Mouse (Mus musculus): ENCODE measurements at regions not wholly inside any gene's neighbourhood (a gene's known extent, or its start where the extent isn't known, plus 50 kb on each side); places are given as distances from the start of the nearest gene placed in this dataset.

GRCm38 (mm10) chr5:12219424-12220107 is 163.6 kb upstream of the Sema3d start:
- no peak overlapping the region for H3K4me2 ChIP-seq (replicated peaks; ENCODE audit: low read depth, low read length, severe bottlenecking)
- H3K9ac ChIP-seq (ENCODE audit: low read depth, low read length, severe bottlenecking), result no peak overlapping the region
- H3K4me3 ChIP-seq (replicated peaks; ENCODE audit: low read length), result no peak overlapping the region
- TF ChIP-seq POLR2A (IDR thresholded peaks at IDR 0.05; ENCODE audit: borderline replicate concordance, extremely low read depth, insufficient read depth, insufficient read length), result no peak
- no peaks in the 10 kb centered on the region for H3K36me3 ChIP-seq (ENCODE audit: control insufficient read depth, insufficient read depth, low read length)
- H3K27me3 ChIP-seq (ENCODE audit: control insufficient read depth, insufficient read depth, low read length), result no peaks in the 10 kb centered on the region
- 85% methylated on average over 2 of the region's 2 CpGs for WGBS
- H3K4me1 ChIP-seq (ENCODE audit: control insufficient read depth, insufficient read depth, low read length), result no peaks in the 10 kb centered on the region
- no peaks in the 10 kb centered on the region for H3K9me3 ChIP-seq (ENCODE audit: control insufficient read depth, low read length)
- no peak for ATAC-seq (ENCODE audit: low FRiP score, low read depth)
- no peak overlapping the region for H3K27ac ChIP-seq (replicated peaks; ENCODE audit: low read depth, low read length)
- DNase-seq (ENCODE audit: low spot score), result no peak

DNA sequence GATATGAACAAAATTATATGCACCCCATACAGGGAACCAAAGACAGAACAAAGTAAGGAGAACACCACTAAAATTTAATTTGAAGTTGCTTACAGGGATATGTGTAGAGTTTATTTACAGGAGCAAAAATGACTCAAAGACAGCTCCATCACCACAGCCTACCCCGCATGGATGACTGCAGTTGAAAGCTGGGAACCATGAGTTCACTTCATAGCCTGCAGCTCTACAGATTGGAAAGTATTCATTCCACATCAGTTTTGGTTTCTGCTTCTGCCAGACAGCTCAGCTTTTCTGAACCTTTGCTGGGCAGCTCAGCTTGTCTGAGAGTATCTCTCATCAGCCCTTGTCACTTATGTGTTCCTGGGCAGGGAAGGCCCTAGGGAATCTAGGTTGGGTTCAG is 160.6 kb upstream of the Sema3d start:
- Histone ChIP-seq H3K27ac (replicated peaks; ENCODE audit: low read depth, low read length) (no peak overlapping the region), H3K9me3 (ENCODE audit: control insufficient read depth, low read length) (no peaks in the 10 kb centered on the region), H3K4me1 (ENCODE audit: control insufficient read depth, insufficient read depth, low read length) (no peaks in the 10 kb centered on the region), H3K4me2 (replicated peaks; ENCODE audit: low read depth, low read length, severe bottlenecking) (no peak overlapping the region), H3K4me3 (replicated peaks; ENCODE audit: low read length) (no peak overlapping the region), H3K9ac (ENCODE audit: low read depth, low read length, severe bottlenecking) (no peak overlapping the region), H3K36me3 (ENCODE audit: control insufficient read depth, insufficient read depth, low read length) (no peaks in the 10 kb centered on the region), H3K27me3 (ENCODE audit: control insufficient read depth, insufficient read depth, low read length) (no peaks in the 10 kb centered on the region)
- 81% methylated on average over 1 of the region's 1 CpGs for WGBS
- DNase-seq (ENCODE audit: low spot score) (no peak), ATAC-seq (ENCODE audit: low FRiP score, low read depth) (no peak)
- no peak for TF ChIP-seq POLR2A (IDR thresholded peaks at IDR 0.05; ENCODE audit: borderline replicate concordance, extremely low read depth, insufficient read depth, insufficient read length)

DNA sequence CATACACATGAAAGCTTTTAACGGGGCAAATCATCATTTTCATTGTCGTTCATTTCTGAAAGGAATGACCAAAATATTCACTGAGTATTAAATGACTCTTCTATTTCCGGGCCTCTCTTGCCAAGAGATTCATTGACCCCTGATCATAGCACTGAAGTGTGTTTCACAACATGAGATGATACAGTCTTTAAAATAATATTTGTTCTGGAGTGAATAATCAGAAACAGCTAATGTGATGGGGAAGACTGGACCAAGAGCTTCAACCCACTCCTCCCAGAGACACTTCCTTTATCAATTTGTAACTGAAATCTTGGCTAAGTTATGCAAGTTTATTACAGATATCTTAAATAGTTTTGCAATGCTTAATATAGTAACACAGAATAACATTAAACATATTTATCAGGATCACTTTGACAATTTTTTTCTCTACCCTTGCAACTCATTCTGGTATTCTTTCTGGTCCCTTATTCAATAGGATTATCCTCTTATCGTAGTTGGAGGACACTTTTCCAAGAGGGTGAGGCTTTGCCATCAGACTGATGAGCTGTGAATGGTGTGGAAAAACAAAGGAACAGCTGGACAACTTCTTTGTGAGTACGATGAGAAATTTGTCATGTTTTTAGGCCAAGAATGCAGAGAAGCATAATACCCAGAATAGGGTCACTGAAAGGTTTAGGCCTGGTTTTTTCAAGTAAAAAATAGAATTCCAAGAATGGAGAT is 149.6 kb upstream of the Sema3d start:
- DNase-seq (ENCODE audit: low spot score), result no peak
- no peaks in the 10 kb centered on the region for H3K36me3 ChIP-seq (ENCODE audit: control insufficient read depth, insufficient read depth, low read length)
- H3K4me3 ChIP-seq (replicated peaks; ENCODE audit: low read length), result no peak overlapping the region
- no peaks in the 10 kb centered on the region for H3K4me1 ChIP-seq (ENCODE audit: control insufficient read depth, insufficient read depth, low read length)
- no peak overlapping the region for H3K9ac ChIP-seq (ENCODE audit: low read depth, low read length, severe bottlenecking)
- no peak for TF ChIP-seq POLR2A (IDR thresholded peaks at IDR 0.05; ENCODE audit: borderline replicate concordance, extremely low read depth, insufficient read depth, insufficient read length)
- H3K27ac ChIP-seq (replicated peaks; ENCODE audit: low read depth, low read length), result no peak overlapping the region
- H3K27me3 ChIP-seq (ENCODE audit: control insufficient read depth, insufficient read depth, low read length), result no peaks in the 10 kb centered on the region
- WGBS, result 83% methylated on average over 5 of the region's 5 CpGs
- no peak for ATAC-seq (ENCODE audit: low FRiP score, low read depth)
- H3K9me3 ChIP-seq (ENCODE audit: control insufficient read depth, low read length), result no peaks in the 10 kb centered on the region
- H3K4me2 ChIP-seq (replicated peaks; ENCODE audit: low read depth, low read length, severe bottlenecking), result no peak overlapping the region

DNA sequence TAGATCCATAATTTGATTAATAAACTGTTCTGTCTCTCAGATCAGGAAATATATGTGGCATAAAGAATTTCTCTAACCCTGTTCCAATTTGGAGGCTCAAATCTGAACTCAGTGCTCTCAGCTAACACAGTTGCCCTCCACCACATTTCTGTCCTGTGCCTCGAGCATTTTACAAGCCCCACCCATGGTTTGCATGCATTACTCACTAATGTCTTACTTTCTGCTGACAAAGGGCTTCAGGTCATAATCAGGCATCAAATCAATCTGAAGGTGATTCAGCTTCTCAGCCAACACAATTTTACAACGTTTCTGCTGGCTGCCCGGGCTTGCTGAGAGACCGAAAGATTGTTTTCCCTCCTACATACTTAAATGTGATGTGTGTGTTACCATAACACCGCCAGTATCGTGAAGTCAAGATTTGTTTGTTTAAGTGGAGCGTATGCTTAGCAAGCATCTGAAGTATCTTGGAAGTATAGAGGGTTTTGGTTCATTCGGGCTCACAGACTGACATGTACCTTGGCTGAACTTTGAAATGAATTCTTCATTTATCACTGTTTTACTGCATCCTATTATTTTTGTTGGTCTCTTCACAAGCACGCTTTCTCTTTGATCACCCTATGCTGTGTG is 139.9 kb upstream of the Sema3d start:
- no peak overlapping the region for H3K27ac ChIP-seq (replicated peaks; ENCODE audit: low read depth, low read length)
- ATAC-seq (ENCODE audit: low FRiP score, low read depth) (no peak), DNase-seq (ENCODE audit: low spot score) (peak; percentile 6)
- no peak overlapping the region for H3K9ac ChIP-seq (ENCODE audit: low read depth, low read length, severe bottlenecking)
- no peak overlapping the region for H3K4me3 ChIP-seq (replicated peaks; ENCODE audit: low read length)
- no peaks in the 10 kb centered on the region for H3K9me3 ChIP-seq (ENCODE audit: control insufficient read depth, low read length)
- 48% methylated on average over 9 of the region's 9 CpGs for WGBS
- H3K27me3 ChIP-seq (ENCODE audit: control insufficient read depth, insufficient read depth, low read length), result no peaks in the 10 kb centered on the region
- no peaks in the 10 kb centered on the region for H3K4me1 ChIP-seq (ENCODE audit: control insufficient read depth, insufficient read depth, low read length)
- H3K4me2 ChIP-seq (replicated peaks; ENCODE audit: low read depth, low read length, severe bottlenecking), result no peak overlapping the region
- no peaks in the 10 kb centered on the region for H3K36me3 ChIP-seq (ENCODE audit: control insufficient read depth, insufficient read depth, low read length)
- TF ChIP-seq POLR2A (IDR thresholded peaks at IDR 0.05; ENCODE audit: borderline replicate concordance, extremely low read depth, insufficient read depth, insufficient read length), result no peak

- no peaks in the 10 kb centered on the region for H3K36me3 ChIP-seq (ENCODE audit: control insufficient read depth, insufficient read depth, low read length)
- H3K9ac ChIP-seq (ENCODE audit: low read depth, low read length, severe bottlenecking), result no peak overlapping the region
- H3K27me3 ChIP-seq (ENCODE audit: control insufficient read depth, insufficient read depth, low read length), result no peaks in the 10 kb centered on the region
- no peak for TF ChIP-seq POLR2A (IDR thresholded peaks at IDR 0.05; ENCODE audit: borderline replicate concordance, extremely low read depth, insufficient read depth, insufficient read length)
- ATAC-seq (ENCODE audit: low FRiP score, low read depth) (peak; percentile 55), DNase-seq (ENCODE audit: low spot score) (no peak)
- H3K9me3 ChIP-seq (ENCODE audit: control insufficient read depth, low read length), result no peaks in the 10 kb centered on the region
- no peak overlapping the region for H3K27ac ChIP-seq (replicated peaks; ENCODE audit: low read depth, low read length)
- no peak overlapping the region for H3K4me3 ChIP-seq (replicated peaks; ENCODE audit: low read length)
- H3K4me2 ChIP-seq (replicated peaks; ENCODE audit: low read depth, low read length, severe bottlenecking), result peak overlapping the region; percentile 29; the same call in 1 of the 2 replicates
- WGBS, result 22% methylated on average over 4 of the region's 4 CpGs
- no peaks in the 10 kb centered on the region for H3K4me1 ChIP-seq (ENCODE audit: control insufficient read depth, insufficient read depth, low read length)
These were observed 89.5 kb upstream of the Sema3d start for GRCm38 (mm10) chr5:12293685-12294084.
